Mouse (Mus musculus) left cerebral cortex, postnatal 36 days (tissue): Measurements from ENCODE around the gene Hist1h4d. TPM values are rescaled to one million over a fixed set of nuclear protein-coding genes. Genes with fewer than 3 reads are reported as not detected.
"Not testable (repeated sequence)": the region's sequence is repeated elsewhere in the genome, so short reads cannot be mapped to it uniquely, and the experiment has no call there.

Experiments used
- DNase-seq, 2 experiments: peaks; one replicate each; pipeline ENCODE4 v3.0.0; 2021 to 2022; ENCODE audit warnings: low spot score in 2 of 2, mixed read lengths in 1 of 2
- intact Hi-C: fragments of 180-260 bp; cut with DNase I; formaldehyde crosslinking; loops from one replicate; pipeline ENCODE4 v1.15.1; 2025
- total RNA-seq, 2 experiments: library from RNA; stranded (reverse); gene quantifications; 2 replicates each; pipeline ENCODE4 v1.2.3; 2021

Gene Hist1h4d
- total RNA-seq, 2 experiments from 2014 or later, result 160 to 166 TPM

DNA sequence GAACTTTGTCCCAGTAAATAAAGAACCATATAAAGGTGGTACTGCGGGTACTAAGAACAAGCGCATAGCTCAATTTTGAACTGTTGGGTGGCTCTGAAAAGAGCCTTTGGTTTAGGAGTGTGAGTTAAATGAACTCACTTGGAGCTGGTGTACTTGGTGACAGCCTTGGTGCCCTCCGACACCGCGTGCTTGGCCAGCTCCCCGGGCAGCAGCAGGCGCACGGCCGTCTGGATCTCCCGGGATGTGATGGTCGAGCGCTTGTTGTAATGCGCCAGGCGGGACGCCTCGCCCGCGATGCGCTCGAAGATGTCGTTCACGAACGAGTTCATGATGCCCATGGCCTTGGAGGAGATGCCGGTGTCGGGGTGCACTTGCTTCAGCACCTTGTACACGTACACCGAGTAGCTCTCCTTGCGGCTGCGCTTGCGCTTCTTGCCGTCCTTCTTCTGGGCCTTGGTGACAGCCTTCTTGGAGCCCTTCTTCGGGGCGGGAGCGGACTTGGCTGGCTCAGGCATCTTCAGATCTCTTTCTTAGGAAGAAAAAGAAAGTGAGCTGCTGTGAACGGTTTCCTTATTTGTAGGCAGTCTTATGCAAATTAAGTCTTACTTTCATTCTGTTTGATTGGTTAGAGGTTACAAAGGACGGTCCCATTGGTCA is 4.2 kb downstream of the Hist1h4d start:
- peak; percentile 67 for DNase-seq
- intact Hi-C loops, result loop anchor here (1.0 to 5.0 kb wide), 3 partner anchors 37 to 112 kb away; partner anchors contain the start of genes Hist1h1e, Hist1h2ac, Hist1h2bc and Hist1h2be

DNA sequence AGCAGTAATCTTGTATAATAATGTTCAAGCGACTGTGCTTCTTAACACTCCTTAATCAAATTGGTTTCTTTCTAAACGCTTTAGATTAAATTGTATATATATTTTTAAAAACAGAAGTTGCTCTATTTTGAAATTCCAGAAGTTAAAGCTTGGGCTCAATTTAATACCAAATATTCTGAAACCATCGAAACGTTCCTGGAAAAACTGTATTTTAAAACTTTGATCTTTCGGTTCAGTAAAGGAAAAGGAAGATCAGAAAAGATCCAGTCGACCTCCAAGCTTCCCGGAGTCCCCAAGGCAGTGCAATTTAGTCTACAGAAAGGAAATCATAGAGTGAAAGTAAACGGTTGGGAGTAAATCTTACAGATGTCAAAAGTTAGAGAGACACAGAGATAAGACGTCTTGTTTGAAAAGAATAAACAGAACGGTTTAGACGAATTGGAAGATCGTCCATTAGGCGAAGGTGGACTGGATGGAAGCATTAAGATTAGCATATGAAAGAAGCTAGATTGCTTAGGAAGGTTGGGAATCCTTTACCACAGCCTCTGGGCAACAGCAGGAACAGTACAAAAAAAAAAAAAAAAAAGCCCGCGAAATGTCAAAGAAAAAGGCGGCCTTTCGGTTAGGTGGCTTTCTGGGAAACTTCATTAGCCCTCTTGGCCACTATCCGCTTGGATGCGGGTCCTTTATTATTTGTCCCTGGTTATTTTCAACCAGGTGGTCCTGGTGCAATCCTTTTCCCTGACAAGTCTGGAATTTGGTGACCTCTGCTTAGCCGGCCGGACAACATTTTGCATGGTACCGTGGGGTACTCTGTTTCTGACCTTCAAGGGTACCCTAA is 4.9 kb downstream of the Hist1h4d start:
- intact Hi-C loops, result loop anchor here (5.0 kb wide), 2 partner anchors 36 to 96 kb away; partner anchors contain the start of genes Hist1h1e, Hist1h2ac, Hist1h2bc and Hist1h2be
- DNase-seq, result no peak

DNA sequence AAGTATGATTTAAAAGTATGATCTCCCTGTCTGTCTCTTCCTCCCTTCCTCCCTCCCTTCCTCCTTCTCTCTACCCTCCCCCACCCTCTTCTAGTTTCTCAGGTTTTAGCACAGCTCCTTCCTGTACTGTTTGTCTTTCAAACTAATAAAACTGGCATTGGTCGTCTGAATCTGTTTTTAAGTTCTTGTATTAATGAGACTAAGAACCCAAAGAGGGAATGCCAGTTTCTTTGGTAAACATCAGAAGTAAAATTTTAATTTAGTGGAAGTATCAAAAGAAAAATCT is 5.5 kb downstream of the Hist1h4d start:
- DNase-seq, result no peak
- intact Hi-C loops, result loop anchor here (5.0 kb wide), 2 partner anchors 35 to 95 kb away; partner anchors contain the start of genes Hist1h1e, Hist1h2ac, Hist1h2bc and Hist1h2be

DNA sequence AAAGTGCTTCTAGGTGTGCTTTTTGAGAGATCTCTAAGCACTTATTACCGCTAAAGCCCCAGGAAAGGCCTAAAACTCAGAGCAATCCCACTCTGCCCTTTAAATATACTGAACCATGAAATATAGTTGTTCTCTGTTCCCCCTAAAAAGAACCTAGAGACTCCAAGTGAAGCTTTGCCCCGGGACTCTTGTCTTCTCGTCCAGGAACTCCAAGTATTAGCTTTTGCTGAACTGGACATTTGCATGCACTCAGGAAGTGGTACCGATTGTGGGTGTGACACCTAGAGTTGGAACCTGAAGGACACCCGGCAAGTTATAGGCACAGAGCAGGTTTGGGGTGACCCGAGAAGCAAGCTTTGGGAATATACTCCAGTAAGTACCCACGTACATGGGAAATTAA is 9.8 kb downstream of the Hist1h4d start:
- DNase-seq, result no peak
- intact Hi-C loops, result no loop called here

DNA sequence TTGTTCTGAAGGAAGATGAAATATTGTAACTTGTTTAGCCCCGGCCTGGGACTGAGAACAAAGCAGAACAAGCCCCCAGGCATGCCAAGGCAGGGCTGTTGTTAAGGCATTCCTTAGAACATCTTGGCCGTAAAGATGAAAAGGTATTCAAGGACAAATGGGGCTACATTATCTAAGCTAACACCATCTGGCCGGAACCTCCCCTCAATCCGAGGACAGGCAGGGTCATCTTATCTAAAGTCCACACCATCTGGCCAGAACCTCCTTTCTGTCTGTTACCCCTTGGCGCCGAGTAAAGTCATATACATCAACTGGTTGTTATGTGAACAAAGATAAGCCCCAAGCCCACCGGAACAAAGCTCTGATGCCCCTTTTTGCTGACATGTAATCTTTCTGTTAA is 10.5 kb downstream of the Hist1h4d start:
- DNase-seq, intact Hi-C loops: not testable (repeated sequence)

DNA sequence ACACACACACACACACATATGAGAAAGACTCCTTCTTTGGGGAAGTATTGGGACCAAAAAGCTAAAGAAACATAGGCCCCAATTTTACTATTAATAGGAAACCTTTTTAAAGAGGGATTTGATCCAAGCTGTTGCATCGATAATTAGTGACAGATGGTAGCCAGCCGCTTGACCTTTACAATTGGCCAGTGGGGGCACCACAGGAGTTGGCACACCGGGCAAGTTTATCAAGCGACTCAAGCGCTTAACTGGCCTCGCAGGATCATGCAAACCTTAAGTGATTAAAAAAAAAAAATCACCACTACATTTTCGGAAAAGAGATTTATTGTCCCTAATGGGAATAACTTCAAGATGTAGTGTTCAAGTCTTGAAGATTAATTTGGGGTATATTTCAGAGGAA is 11.2 kb downstream of the Hist1h4d start:
- DNase-seq, result no peak
- intact Hi-C loops, result no loop called here

DNA sequence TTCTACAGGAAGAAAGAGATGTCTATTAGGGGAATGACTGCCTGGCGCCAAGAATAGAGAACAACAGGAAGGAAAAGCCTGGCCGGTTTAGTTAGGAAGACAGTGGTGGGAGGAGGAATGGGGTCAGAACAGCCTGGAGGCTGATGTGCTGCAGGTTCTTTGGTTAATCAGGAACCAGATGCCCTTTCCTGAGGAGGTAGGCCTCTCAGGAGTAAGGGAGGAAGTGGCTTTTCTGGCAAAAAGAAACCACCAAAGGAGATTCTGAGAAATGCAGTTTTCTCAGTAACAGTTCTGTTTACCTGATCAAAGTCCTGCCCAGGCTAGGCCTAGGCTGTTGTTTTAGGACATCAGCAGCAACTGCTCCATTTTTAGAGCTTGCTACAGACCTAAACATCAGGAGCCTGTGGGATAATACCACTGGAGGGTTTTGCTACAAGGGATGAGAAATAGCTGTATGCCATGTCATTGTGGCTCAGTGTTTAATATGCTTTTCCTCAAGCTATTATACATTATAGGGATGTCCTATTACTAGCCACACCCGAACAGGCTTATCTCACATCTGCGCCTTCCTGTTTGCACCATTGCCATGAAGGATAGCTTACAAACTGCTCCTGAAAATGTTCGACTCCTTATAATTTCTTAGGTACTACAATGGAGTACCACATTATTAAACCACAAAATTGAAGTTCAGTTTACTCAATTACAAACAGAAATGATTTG is 11.8 kb downstream of the Hist1h4d start:
- no peak for DNase-seq
- intact Hi-C loops, result no loop called here

DNA sequence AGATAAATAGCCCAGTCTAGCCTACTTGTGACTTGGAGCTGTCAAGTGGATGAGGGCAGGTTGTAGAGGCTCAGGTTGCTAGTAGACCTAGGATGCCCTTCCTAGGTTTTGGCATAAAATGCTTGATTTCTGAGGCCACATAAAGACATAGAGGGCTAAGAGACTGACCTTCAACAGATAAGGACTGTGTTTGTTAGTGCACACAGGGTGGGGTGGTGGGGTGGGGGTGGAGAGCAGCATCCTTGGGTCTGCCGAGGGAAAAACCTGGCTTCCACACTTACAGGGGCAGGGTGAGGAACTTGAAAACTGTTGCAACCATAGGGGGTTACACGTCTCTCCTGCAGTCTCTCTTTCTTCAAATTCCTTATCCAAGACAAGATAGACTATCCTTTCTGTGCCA is 13.8 kb downstream of the Hist1h4d start:
- intact Hi-C loops, result no loop called here

DNA sequence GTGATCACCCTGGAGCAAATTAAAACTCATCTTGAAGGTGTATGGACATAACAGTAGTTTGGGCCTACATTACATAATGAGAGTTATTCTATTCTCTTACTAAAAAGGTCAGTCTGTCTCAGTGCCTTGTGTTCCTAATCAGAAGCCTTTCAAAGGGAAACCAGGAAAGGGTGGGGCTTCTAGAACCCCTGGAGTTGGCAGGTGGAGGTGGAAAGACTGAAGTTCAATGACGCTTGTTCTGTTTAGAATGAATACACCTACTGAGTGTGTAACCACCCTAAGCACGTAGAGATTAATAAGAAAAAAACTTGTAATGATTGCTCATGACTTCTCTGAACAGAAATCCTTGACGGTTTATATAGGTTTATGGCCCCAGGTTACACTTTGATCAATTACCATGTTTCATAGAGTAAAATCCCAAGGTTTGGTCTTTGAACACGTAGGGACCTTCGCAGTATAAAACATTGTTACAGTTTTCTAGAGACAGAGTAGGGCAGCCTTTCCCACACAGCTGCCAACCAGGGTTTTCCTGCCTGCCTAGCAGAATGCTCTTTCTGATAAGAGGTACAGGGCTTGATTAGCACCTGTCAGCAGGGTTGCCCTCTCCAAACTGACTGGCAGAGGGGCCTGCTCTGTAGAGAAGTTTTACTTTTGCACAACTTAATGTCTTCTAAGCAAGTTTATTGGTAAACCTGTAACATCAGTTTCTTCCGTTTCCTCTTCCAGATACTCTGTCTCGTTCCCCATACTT is 14.4 kb downstream of the Hist1h4d start:
- intact Hi-C loops, result no loop called here
- no peak for DNase-seq

More for the DNA sequence above, 13.8 kb downstream of the Hist1h4d start:
- no peak for DNase-seq

DNA sequence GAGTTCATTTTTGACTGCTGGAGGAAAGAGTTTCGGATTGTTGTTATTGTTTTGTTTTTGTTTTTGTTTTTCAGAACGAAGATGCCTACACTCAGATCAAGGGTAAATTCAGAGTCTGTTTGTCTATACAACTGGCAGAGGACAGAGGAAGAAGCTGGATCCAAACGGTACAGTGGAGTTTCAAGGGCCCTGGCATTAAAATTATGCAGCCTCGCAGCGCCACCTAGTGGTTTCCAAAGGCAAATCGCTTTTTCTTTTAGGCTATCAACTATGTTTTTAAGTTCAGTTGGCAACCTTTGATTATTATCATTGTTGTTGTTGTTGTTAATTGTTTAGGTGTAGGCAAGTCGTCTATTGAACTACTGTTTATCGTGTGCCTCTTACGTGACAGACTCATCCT is 16.6 kb downstream of the Hist1h4d start:
- intact Hi-C loops, result no loop called here
- peak; percentile 30 to 64 for DNase-seq

DNA sequence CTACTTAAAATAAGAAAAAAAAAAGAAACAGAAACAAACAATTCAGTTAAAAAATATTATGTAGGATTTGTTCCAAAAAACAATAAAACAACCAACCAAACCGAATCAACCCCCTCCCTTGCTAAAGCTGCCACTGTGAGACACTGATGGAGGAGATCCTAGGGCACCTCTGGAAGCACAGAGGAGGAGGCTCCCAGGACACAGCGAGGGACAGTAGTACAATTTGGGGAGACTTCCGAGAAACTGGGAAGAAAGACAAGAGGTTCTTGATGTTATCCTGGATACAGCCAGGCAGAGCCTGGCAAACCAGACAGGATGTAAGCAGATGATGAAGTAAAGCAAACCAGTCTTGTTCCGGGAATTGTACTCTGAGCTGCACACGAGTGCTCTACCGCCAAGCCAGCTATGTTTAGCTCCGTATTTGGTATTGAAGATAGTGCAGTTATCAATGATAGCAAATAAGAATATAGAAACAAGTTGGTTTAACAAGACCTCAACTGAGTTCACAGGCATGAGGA is 21.8 kb downstream of the Hist1h4d start:
- intact Hi-C loops, result no loop called here
- DNase-seq, result no peak

DNA sequence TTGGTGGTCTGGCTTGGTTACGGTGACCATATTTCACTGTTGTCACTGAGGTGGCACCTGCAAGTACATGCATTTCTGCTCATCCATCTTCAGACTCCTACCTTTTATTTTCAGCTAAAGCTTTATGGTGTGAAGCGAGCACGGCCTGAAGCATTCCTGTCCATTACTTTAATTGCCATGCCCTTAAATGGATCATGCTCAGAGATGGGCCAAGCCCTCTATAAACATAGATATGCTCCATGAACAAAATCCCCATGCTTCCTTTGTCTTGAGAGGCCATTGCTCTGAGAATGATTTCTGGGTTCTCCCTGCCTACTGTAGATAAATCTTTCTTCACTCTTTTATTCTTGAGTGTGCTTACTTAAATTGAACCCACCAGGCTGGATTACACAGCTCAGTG is 23.1 kb downstream of the Hist1h4d start:
- intact Hi-C loops, result no loop called here
- no peak for DNase-seq

DNA sequence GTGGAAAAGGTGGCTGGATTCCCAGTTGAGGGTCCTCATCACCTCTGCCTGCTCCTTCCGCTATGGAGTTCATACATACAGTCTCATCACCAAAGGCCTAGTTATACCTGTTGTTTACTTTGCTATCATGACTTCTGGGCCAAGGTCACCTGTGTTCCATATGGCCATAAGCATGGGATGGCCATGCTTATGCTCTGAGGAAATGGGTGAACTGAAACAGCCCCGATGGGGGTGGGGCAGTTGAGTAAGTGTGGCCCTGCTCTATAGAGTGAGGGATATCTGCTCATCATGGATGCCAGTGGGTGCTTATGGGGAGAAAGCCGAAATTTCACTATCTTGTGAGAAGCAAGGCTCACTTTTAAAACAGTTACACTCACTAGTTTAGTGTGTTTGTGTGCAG is 23.7 kb downstream of the Hist1h4d start:
- intact Hi-C loops, result no loop called here
- DNase-seq, result no peak

DNA sequence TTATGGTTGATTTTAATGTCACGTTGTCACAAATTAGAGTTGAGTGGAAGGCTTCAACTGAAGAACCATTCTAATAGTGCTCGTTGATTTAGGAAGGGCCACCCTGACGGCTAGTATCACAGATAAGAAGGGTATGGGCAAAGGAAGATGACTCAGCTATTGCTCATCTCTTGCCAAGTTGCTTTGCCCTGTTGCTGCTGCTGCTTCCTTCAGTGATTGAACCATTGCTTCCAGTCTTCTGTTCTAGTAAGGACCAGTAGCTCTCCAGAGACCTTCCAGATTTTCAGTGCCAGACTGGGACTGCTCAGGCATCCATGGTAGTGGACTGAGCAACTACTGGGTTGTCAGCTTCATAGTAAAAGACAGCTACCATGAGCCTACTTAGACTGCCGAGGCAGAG is 27.8 kb downstream of the Hist1h4d start:
- intact Hi-C loops, result no loop called here
- DNase-seq, result no peak

DNA sequence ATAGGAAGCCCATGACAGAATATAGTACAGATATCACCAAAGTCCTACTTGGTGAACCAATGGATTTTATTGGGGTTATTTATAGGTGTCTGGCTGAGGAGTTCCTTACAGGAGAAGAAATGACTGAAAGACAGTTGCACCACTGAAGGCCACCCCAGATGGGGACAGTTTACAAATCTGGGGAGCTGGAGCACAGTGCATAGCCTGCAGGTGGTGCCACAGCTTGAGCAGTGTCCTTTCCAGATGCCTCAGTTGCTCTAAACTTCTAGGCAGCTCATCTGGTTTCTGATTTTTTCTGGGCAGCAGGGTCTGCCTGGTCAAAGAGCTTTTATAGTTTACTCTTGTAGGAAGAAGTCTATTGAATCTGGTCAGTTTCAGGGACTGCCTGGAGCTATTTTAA is 28.4 kb downstream of the Hist1h4d start:
- intact Hi-C loops, result no loop called here
- no peak for DNase-seq

DNA sequence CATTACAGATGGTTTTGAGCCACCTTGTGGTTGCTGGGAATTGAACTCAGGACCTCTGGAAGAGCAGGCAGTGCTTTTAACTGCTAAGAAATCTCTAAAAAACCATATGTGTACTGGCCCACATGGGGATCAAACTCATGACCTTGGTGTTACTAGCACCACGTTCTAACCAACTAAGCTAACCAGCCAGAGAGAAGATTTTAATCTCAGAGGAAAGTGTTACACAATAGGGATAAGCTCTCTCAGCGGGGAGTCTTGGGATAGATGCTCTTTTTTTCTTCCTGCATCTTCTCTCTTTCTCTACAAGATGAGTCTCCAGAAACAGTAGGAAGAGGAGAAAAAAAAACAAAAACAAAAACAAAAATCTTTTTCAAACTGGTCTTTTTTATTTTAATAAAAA is 29.0 kb downstream of the Hist1h4d start:
- intact Hi-C loops, result no loop called here
- no peak for DNase-seq

DNA sequence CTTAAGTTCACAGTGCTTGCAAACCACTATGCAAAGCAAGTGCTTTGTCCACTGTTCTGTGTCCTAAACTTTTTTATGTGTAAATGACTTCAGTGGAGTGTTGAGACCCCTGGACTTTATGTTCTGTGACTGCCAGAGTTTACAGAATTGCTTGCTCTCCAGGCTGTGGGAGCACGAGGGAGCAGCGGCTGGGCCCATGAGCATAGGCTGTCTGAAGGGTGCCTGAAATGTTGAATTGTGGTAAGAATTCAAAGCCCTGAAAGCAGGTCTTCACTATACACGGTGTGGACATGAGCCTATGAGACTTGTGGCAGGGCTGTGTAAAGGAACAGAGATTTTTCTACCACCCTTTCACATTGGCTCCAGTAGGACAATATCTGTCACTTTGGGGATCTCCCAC is 30.2 kb downstream of the Hist1h4d start:
- no peak for DNase-seq
- intact Hi-C loops, result no loop called here

DNA sequence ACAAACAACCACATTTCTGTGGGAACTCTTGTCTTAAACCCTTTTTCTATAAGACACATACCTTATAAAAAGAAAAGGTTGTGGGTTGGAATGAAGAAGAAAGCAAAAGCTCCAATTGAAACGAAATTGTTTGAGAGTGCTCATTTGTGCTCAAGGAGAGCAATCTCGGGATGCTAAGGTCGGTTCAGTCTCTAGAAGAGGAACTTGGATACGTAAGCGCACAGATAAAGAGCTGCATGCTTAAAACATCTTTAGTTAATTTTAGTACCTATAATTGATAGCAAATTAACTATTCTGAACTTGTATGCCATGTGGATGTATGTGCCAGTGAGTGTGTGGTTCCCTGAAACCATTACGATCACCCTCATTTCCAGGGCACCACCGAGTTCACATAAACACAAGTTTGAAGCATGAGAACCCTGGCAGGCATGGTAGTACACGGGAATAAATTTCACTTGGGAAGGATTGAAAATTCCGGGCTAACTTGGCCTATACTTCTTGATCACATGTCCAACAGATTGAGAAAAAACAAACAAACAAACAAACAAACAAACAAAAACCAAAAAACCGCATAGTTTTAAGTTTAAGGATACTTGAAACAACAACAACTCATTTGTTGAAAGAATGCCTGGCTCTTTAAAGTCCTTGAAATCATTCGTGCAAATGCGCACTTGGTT is 38.8 kb downstream of the Hist1h4d start:
- intact Hi-C loops, result loop anchor here (5.0 kb wide), 4 partner anchors 33 to 1578 kb away; partner anchors contain the start of genes Hist1h1c, Hist1h1t, Hist1h2ag and Hist1h2bj
- no peak for DNase-seq
